Mouse (Mus musculus): ENCODE results near the gene Fkbp11. TPM values are rescaled to one million over a fixed set of nuclear protein-coding genes. Genes with fewer than 3 reads are reported as not detected.

Fkbp11 gene
- polyA plus RNA-seq (2012; rRNA removed) (58.9 and 90.9 TPM in 2 replicates), polyA plus RNA-seq (2014; fragmentation: Nextera tagmentation; extraction: Ambion mirVana) (74.4 and 82.7 TPM in 2 replicates)

GRCm38 (mm10) chr15:98727443-98728321 lies at the start of gene Fkbp11:
Gene Fkbp11, minus strand, starts transcription at chr15:98728198.
- DNase-seq (ENCODE audit: low spot score) = peak; percentile 81
- TF ChIP-seq POLR2A (IDR thresholded peaks at IDR 0.05; ENCODE audit: borderline replicate concordance, extremely low read depth, insufficient read depth, insufficient read length) = 0 out of 2 replicates have a peak, but pooled peaks have one; percentile 6
- peak within 1 kb of the TSS; percentile 93 for H3K4me2 ChIP-seq (replicated peaks; ENCODE audit: low read depth, low read length, severe bottlenecking)
- H3K4me1 ChIP-seq (ENCODE audit: control insufficient read depth, insufficient read depth, low read length) = peaks cover 17% of the 10 kb centered on the region
- H3K27me3 ChIP-seq (ENCODE audit: control insufficient read depth, insufficient read depth, low read length) = no peaks in the 10 kb centered on the region
- H3K4me3 ChIP-seq (replicated peaks; ENCODE audit: low read length) = peak within 1 kb of the TSS; percentile 57
- H3K9ac ChIP-seq (ENCODE audit: low read depth, low read length, severe bottlenecking) = peak within 1 kb of the TSS; percentile 57
- peak within 1 kb of the TSS; percentile 58 for H3K27ac ChIP-seq (replicated peaks; ENCODE audit: low read depth, low read length)
- peak; percentile 85 for ATAC-seq (ENCODE audit: low FRiP score, low read depth)
- WGBS = under 1% methylated on average over 37 of the region's 39 CpGs
- H3K9me3 ChIP-seq (ENCODE audit: control insufficient read depth, low read length) = no peaks in the 10 kb centered on the region
- H3K36me3 ChIP-seq (ENCODE audit: control insufficient read depth, insufficient read depth, low read length) = no peaks in the 10 kb centered on the region

GRCm38 (mm10) chr15:98777762-98778161 lies 49.8 kb upstream of the Fkbp11 start, which contains the start of gene Wnt10b:
Gene Wnt10b, minus strand, starts transcription at chr15:98778150.
- under 1% methylated on average over 31 of the region's 33 CpGs for WGBS
- Histone ChIP-seq H3K4me3 (replicated peaks; ENCODE audit: low read length) (peak within 1 kb of the TSS; percentile 30), H3K4me1 (ENCODE audit: control insufficient read depth, insufficient read depth, low read length) (peaks cover 11% of the 10 kb centered on the region), H3K27me3 (ENCODE audit: control insufficient read depth, insufficient read depth, low read length) (peaks cover 98% of the 10 kb centered on the region), H3K4me2 (replicated peaks; ENCODE audit: low read depth, low read length, severe bottlenecking) (peak within 1 kb of the TSS; percentile 45), H3K36me3 (ENCODE audit: control insufficient read depth, insufficient read depth, low read length) (no peaks in the 10 kb centered on the region), H3K9me3 (ENCODE audit: control insufficient read depth, low read length) (no peaks in the 10 kb centered on the region), H3K27ac (replicated peaks; ENCODE audit: low read depth, low read length) (no peak within 1 kb of the TSS), H3K9ac (ENCODE audit: low read depth, low read length, severe bottlenecking) (peak within 1 kb of the TSS; percentile 43; the same call in 1 of the 2 replicates)
- TF ChIP-seq POLR2A (IDR thresholded peaks at IDR 0.05; ENCODE audit: borderline replicate concordance, extremely low read depth, insufficient read depth, insufficient read length) = no peak
- no peak for DNase-seq (ENCODE audit: low spot score)
- ATAC-seq (ENCODE audit: low FRiP score, low read depth) = no peak

GRCm38 (mm10) chr15:98777005-98777616 lies 49.1 kb upstream of the Fkbp11 start:
- ATAC-seq (ENCODE audit: low FRiP score, low read depth) (no peak), DNase-seq (ENCODE audit: low spot score) (no peak)
- Histone ChIP-seq H3K27ac (replicated peaks; ENCODE audit: low read depth, low read length) (no peak overlapping the region), H3K4me3 (replicated peaks; ENCODE audit: low read length) (peak overlapping the region; percentile 30), H3K4me1 (ENCODE audit: control insufficient read depth, insufficient read depth, low read length) (peaks cover 13% of the 10 kb centered on the region), H3K9ac (ENCODE audit: low read depth, low read length, severe bottlenecking) (0 out of 2 replicates have a peak overlapping the region, but pooled peaks have one; percentile 28), H3K36me3 (ENCODE audit: control insufficient read depth, insufficient read depth, low read length) (no peaks in the 10 kb centered on the region), H3K4me2 (replicated peaks; ENCODE audit: low read depth, low read length, severe bottlenecking) (peak overlapping the region; percentile 45; the same call in 1 of the 2 replicates), H3K27me3 (ENCODE audit: control insufficient read depth, insufficient read depth, low read length) (peaks cover 100% of the 10 kb centered on the region), H3K9me3 (ENCODE audit: control insufficient read depth, low read length) (no peaks in the 10 kb centered on the region)
- no peak for TF ChIP-seq POLR2A (IDR thresholded peaks at IDR 0.05; ENCODE audit: borderline replicate concordance, extremely low read depth, insufficient read depth, insufficient read length)
- 4% methylated on average over 19 of the region's 19 CpGs for WGBS

GRCm38 (mm10) chr15:98776280-98777004 lies 48.4 kb upstream of the Fkbp11 start:
- no peak for TF ChIP-seq POLR2A (IDR thresholded peaks at IDR 0.05; ENCODE audit: borderline replicate concordance, extremely low read depth, insufficient read depth, insufficient read length)
- peak overlapping the region; percentile 28; the same call in 1 of the 2 replicates for H3K9ac ChIP-seq (ENCODE audit: low read depth, low read length, severe bottlenecking)
- H3K4me1 ChIP-seq (ENCODE audit: control insufficient read depth, insufficient read depth, low read length) = peaks cover 13% of the 10 kb centered on the region
- peak overlapping the region; percentile 30 for H3K4me3 ChIP-seq (replicated peaks; ENCODE audit: low read length)
- H3K36me3 ChIP-seq (ENCODE audit: control insufficient read depth, insufficient read depth, low read length) = no peaks in the 10 kb centered on the region
- DNase-seq (ENCODE audit: low spot score) = no peak
- H3K27me3 ChIP-seq (ENCODE audit: control insufficient read depth, insufficient read depth, low read length) = peaks cover 100% of the 10 kb centered on the region
- ATAC-seq (ENCODE audit: low FRiP score, low read depth) = no peak; the same call in 1 of the 2 replicates
- WGBS = under 1% methylated on average over 44 of the region's 62 CpGs
- H3K4me2 ChIP-seq (replicated peaks; ENCODE audit: low read depth, low read length, severe bottlenecking) = peak overlapping the region; percentile 45
- no peak overlapping the region for H3K27ac ChIP-seq (replicated peaks; ENCODE audit: low read depth, low read length)
- H3K9me3 ChIP-seq (ENCODE audit: control insufficient read depth, low read length) = no peaks in the 10 kb centered on the region

All from limb, embryonic 14.5 days (tissue).